Mouse (Mus musculus): Measurements from ENCODE around the gene Cdt1. TPM values are rescaled to one million over a fixed set of nuclear protein-coding genes. Genes with fewer than 3 reads are reported as not detected.
A peak's percentile ranks its signal among the peaks of the same experiment; 100 is the strongest.

Cdt1 gene
- polyA plus RNA-seq, 1 experiment from 2014 or later = 34.8 TPM

DNA sequence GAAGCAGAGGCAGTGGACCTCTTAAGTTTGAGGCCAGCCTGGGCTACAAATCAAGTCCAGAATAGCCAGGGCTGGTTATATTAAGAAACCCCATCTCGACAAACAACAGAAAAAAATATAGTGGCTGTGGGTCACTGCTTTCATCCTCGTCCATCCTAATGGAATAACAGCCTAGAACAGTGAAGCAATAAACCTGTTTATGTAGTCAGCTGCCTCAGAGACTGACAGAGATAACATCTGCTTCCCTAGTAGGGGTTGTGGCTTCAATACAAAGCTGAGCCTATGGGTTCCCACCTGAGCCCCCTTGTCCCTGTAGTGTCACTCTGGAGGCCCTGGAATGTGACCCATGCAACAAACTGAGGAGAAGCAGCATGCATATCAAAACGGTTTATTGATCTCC, 6.4 kb downstream of the Cdt1 start:
- peaks cover 32% of the 10 kb centered on the region for H3K4me1 ChIP-seq (ENCODE audit: control insufficient read depth, insufficient read depth, low read length)
- no peak for ATAC-seq (ENCODE audit: insufficient number of reproducible peaks, insufficient read depth, low FRiP score, low read depth)
- H3K9ac ChIP-seq (replicated peaks; ENCODE audit: low read depth, low read length) = no peak overlapping the region
- WGBS = 35% methylated on average over 3 of the region's 3 CpGs
- H3K27ac ChIP-seq (ENCODE audit: low read length) = peak overlapping the region; percentile 55; the same call in 1 of the 2 replicates
- H3K36me3 ChIP-seq (ENCODE audit: control insufficient read depth, insufficient read depth, low read length) = peaks cover 40% of the 10 kb centered on the region
- H3K4me3 ChIP-seq (ENCODE audit: low read depth, low read length) = no peak overlapping the region
- no peaks in the 10 kb centered on the region for H3K27me3 ChIP-seq (ENCODE audit: control insufficient read depth, insufficient read depth, low read length)
- no peaks in the 10 kb centered on the region for H3K9me3 ChIP-seq (ENCODE audit: control insufficient read depth, low read depth, low read length)
- no peak overlapping the region for H3K4me2 ChIP-seq (replicated peaks; ENCODE audit: low read depth, low read length)

DNA sequence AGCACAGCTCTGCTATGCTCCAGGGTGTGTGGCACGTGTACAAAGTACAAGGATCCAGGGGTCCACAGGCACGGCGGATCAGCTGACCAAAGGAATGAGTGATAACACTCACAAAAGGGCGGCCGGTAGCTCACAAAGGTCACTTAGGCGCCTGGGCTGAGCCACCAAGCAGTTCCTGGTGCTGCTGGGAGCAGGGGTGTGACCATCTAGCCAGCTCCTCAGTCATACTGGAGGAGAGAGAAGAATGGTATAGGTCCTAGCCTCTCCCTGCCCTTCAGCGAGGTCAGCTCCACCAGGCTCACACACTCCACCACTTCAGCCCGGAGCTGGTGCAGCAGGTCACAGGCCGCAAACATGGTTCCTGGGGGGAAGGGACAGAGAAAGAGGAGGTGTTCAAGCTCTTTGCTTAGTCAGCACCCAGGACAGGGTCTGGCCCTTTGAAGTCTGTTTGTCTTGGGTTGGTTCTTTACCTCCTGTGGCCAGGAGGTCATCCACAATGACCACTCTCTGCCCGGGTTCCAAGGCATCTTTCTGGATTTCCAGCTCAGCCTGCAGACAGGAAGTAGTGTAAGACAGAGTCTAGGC, 6.9 kb downstream of the Cdt1 start:
- no peak for ATAC-seq (ENCODE audit: insufficient number of reproducible peaks, insufficient read depth, low FRiP score, low read depth)
- Histone ChIP-seq H3K4me3 (ENCODE audit: low read depth, low read length) (no peak overlapping the region), H3K27me3 (ENCODE audit: control insufficient read depth, insufficient read depth, low read length) (no peaks in the 10 kb centered on the region), H3K27ac (ENCODE audit: low read length) (peak overlapping the region; percentile 55; the same call in 1 of the 2 replicates), H3K9ac (replicated peaks; ENCODE audit: low read depth, low read length) (no peak overlapping the region), H3K36me3 (ENCODE audit: control insufficient read depth, insufficient read depth, low read length) (peaks cover 39% of the 10 kb centered on the region), H3K9me3 (ENCODE audit: control insufficient read depth, low read depth, low read length) (no peaks in the 10 kb centered on the region), H3K4me1 (ENCODE audit: control insufficient read depth, insufficient read depth, low read length) (peaks cover 32% of the 10 kb centered on the region), H3K4me2 (replicated peaks; ENCODE audit: low read depth, low read length) (peak overlapping the region; percentile 88)
- 19% methylated on average over 10 of the region's 10 CpGs for WGBS

DNA sequence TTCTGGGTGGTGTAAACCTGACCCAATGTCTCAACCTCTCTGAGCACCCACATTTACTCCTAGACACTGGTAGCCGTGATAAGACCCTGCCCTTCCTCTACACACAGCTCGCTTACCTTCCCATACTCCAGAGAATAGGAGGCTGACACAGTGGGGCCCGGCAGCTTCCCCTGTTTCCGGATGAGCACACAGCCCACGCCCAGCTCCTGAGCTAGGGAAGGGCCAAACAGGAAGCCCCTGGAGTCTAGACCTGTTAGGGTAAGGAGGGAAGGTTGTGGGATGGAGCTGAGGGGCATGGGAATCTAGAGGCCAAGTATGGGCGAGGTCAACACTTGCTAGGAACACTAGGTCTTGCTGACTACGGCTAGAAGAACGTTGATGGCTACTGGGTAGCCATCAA, 7.5 kb downstream of the Cdt1 start:
- no peaks in the 10 kb centered on the region for H3K9me3 ChIP-seq (ENCODE audit: control insufficient read depth, low read depth, low read length)
- 0 out of 2 replicates have a peak overlapping the region, but pooled peaks have one; percentile 83 for H3K9ac ChIP-seq (replicated peaks; ENCODE audit: low read depth, low read length)
- peak overlapping the region; percentile 88 for H3K4me2 ChIP-seq (replicated peaks; ENCODE audit: low read depth, low read length)
- H3K36me3 ChIP-seq (ENCODE audit: control insufficient read depth, insufficient read depth, low read length) = peaks cover 33% of the 10 kb centered on the region
- H3K27me3 ChIP-seq (ENCODE audit: control insufficient read depth, insufficient read depth, low read length) = no peaks in the 10 kb centered on the region
- no peak overlapping the region; the same call in 1 of the 2 replicates for H3K27ac ChIP-seq (ENCODE audit: low read length)
- WGBS = 55% methylated on average over 8 of the region's 8 CpGs
- ATAC-seq (ENCODE audit: insufficient number of reproducible peaks, insufficient read depth, low FRiP score, low read depth) = no peak
- H3K4me3 ChIP-seq (ENCODE audit: low read depth, low read length) = peak overlapping the region; percentile 74
- peaks cover 32% of the 10 kb centered on the region for H3K4me1 ChIP-seq (ENCODE audit: control insufficient read depth, insufficient read depth, low read length)

DNA sequence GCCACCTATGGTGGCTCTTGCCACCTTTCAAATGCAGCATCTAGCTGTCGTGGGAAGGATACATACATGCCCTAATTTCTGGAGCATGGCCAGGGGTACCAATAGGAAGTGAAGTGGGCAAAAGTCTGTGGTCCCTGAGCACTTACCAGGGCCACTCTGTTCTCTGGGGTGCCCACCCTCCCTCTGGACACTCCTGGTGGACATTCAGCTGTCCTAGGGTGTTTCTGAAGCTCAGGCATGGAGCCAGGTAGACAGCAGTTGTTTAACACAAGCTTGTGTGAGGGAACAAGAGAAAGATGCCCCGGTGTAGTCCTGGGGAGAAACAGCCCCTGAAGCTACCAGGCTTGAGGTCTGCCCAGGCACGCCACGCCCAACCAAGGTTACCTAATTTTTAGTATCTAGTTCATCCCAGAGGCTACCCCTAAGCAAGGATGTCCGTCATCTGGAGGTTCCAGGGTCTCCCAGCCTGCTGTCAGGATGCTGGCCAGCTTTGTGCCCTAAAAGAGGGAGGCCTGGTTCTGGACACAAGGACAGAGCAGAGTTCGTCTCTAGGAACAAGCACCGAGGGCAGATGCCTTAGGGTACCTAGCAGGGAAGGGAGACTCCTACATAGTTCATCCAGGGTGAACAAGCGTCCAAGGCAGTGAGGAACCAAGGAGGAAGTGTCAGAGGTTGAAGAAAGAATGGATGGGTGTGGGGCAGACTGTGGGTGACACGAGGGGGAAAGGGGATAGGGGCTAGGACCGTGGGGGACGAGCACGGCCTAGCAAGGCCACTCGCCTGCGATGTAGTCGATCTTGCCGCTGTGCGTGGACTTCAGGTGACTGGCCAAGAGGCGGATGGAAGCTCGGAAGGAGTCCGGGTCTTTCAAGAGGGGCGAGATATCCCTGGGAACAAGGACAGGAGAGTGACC, 8.2 kb downstream of the Cdt1 start:
- ATAC-seq (ENCODE audit: insufficient number of reproducible peaks, insufficient read depth, low FRiP score, low read depth) = no peak
- Histone ChIP-seq H3K4me1 (ENCODE audit: control insufficient read depth, insufficient read depth, low read length) (peaks cover 33% of the 10 kb centered on the region), H3K9me3 (ENCODE audit: control insufficient read depth, low read depth, low read length) (no peaks in the 10 kb centered on the region), H3K9ac (replicated peaks; ENCODE audit: low read depth, low read length) (peak overlapping the region; percentile 83), H3K27ac (ENCODE audit: low read length) (peak overlapping the region; percentile 77), H3K27me3 (ENCODE audit: control insufficient read depth, insufficient read depth, low read length) (no peaks in the 10 kb centered on the region), H3K4me3 (ENCODE audit: low read depth, low read length) (peak overlapping the region; percentile 74), H3K36me3 (ENCODE audit: control insufficient read depth, insufficient read depth, low read length) (peaks cover 26% of the 10 kb centered on the region), H3K4me2 (replicated peaks; ENCODE audit: low read depth, low read length) (peak overlapping the region; percentile 88)
- 13% methylated on average over 21 of the region's 21 CpGs for WGBS

DNA sequence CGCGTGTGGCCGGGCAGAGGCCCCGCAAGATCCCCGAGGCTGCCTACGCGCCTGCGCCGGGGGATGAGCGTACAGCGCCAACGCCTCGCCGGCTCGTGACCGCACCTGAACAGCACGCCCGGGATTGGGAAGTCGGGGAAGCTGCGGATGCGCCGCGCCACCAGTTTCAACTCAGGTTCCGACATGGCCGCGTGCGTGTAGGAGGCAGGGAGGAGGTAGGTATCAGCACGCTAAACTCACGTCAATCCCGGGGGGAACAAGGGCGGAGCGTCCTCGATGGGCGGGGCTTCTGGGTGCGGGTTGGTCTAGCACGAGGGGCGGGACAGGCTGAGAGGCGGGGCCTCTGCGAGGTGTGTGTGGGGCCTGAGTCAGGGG, 8.8 kb downstream of the Cdt1 start, which contains the start of gene Aprt:
TSS of gene Aprt (minus strand) at position 262 of the 375 bp plus-strand sequence.
- WGBS = under 1% methylated on average over 39 of the region's 39 CpGs

DNA sequence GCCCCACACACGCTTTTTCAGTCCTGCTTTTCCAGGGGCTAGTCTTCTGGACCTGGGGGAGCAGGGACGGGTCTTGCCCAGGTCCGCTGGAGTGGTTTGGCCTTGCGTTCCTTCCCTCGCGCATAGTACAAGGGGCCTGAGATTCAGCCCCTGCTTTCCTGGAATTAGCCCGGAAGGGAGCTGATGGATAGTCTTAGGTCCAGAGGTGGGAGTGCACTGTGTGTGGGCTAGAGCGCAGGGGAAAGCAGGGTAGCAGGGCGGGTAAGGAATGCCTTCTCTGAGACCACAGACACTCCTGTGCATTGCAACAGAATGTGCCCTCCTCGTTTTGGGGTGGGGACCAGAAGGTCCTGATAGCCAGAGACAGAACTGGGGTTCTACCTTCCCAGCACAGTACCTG, 9.3 kb downstream of the Cdt1 start:
- Histone ChIP-seq H3K4me1 (ENCODE audit: control insufficient read depth, insufficient read depth, low read length) (peaks cover 36% of the 10 kb centered on the region), H3K9ac (replicated peaks; ENCODE audit: low read depth, low read length) (no peak overlapping the region; the same call in 1 of the 2 replicates), H3K27me3 (ENCODE audit: control insufficient read depth, insufficient read depth, low read length) (no peaks in the 10 kb centered on the region), H3K36me3 (ENCODE audit: control insufficient read depth, insufficient read depth, low read length) (peaks cover 15% of the 10 kb centered on the region), H3K4me2 (replicated peaks; ENCODE audit: low read depth, low read length) (peak overlapping the region; percentile 88), H3K4me3 (ENCODE audit: low read depth, low read length) (peak overlapping the region; percentile 74), H3K27ac (ENCODE audit: low read length) (peak overlapping the region; percentile 74; the same call in 1 of the 2 replicates), H3K9me3 (ENCODE audit: control insufficient read depth, low read depth, low read length) (no peaks in the 10 kb centered on the region)
- 17% methylated on average over 10 of the region's 10 CpGs for WGBS
- peak; percentile 14; the same call in 1 of the 2 replicates for ATAC-seq (ENCODE audit: insufficient number of reproducible peaks, insufficient read depth, low FRiP score, low read depth)

More for the DNA sequence above, 8.8 kb downstream of the Cdt1 start, which contains the start of gene Aprt:
- Histone ChIP-seq H3K36me3 (ENCODE audit: control insufficient read depth, insufficient read depth, low read length) (peaks cover 20% of the 10 kb centered on the region), H3K9ac (replicated peaks; ENCODE audit: low read depth, low read length) (peak within 1 kb of the TSS; percentile 83), H3K4me1 (ENCODE audit: control insufficient read depth, insufficient read depth, low read length) (peaks cover 36% of the 10 kb centered on the region), H3K4me2 (replicated peaks; ENCODE audit: low read depth, low read length) (peak within 1 kb of the TSS; percentile 88), H3K4me3 (ENCODE audit: low read depth, low read length) (peak within 1 kb of the TSS; percentile 74), H3K27ac (ENCODE audit: low read length) (peak within 1 kb of the TSS; percentile 77), H3K9me3 (ENCODE audit: control insufficient read depth, low read depth, low read length) (no peaks in the 10 kb centered on the region), H3K27me3 (ENCODE audit: control insufficient read depth, insufficient read depth, low read length) (no peaks in the 10 kb centered on the region)
- peak; percentile 89 for ATAC-seq (ENCODE audit: insufficient number of reproducible peaks, insufficient read depth, low FRiP score, low read depth)

DNA sequence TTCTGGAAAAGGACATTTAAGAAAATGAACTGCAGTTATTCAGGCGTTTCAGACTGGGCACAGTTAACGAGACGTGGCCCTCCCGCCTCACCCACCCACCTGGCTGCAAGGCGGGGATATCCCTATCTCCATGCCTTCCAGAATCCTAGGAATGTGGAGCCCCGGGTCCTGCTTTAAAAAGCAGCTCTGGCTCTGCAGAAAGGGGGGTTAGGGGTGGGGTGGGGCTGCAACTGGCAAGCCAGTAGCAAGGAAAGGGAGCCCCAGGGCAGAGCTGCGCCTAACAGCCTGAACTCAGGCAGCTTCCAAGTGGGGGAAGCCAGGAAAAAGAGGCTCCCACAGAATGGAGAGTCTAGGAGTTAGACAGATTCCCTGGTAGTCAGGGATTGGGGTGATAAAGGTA, 11.4 kb downstream of the Cdt1 start:
- peaks cover 36% of the 10 kb centered on the region for H3K4me1 ChIP-seq (ENCODE audit: control insufficient read depth, insufficient read depth, low read length)
- no peak overlapping the region for H3K4me3 ChIP-seq (ENCODE audit: low read depth, low read length)
- H3K27me3 ChIP-seq (ENCODE audit: control insufficient read depth, insufficient read depth, low read length) = no peaks in the 10 kb centered on the region
- no peak overlapping the region for H3K9ac ChIP-seq (replicated peaks; ENCODE audit: low read depth, low read length)
- ATAC-seq (ENCODE audit: insufficient number of reproducible peaks, insufficient read depth, low FRiP score, low read depth) = no peak; the same call in 1 of the 2 replicates
- WGBS = 27% methylated on average over 7 of the region's 7 CpGs
- no peaks in the 10 kb centered on the region for H3K9me3 ChIP-seq (ENCODE audit: control insufficient read depth, low read depth, low read length)
- no peak overlapping the region for H3K4me2 ChIP-seq (replicated peaks; ENCODE audit: low read depth, low read length)
- no peak overlapping the region for H3K27ac ChIP-seq (ENCODE audit: low read length)
- H3K36me3 ChIP-seq (ENCODE audit: control insufficient read depth, insufficient read depth, low read length) = peaks cover 5% of the 10 kb centered on the region; the same call in 1 of the 2 replicates

DNA sequence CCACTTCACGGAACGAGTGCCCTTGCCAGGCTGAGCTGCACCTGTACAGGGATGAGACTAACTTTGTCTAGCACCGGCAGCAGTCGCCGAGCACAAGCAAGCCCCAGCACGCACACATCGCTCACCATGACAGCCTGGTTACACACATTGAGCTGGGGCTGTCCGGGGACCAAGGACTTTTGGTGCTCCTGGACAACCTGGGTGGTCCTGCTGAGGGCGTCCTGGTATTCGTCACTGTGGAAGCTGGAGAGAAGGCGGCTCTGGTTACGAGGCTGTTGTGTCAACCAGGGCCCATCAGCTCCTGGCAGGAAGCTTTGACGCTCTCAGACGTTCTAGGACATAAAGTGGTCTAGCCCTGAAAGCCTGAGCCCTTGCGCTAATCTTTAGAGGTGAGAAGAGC, 13.1 kb downstream of the Cdt1 start:
- no peak overlapping the region for H3K27ac ChIP-seq (ENCODE audit: low read length)
- no peaks in the 10 kb centered on the region for H3K27me3 ChIP-seq (ENCODE audit: control insufficient read depth, insufficient read depth, low read length)
- WGBS = 23% methylated on average over 13 of the region's 15 CpGs
- no peak overlapping the region for H3K4me3 ChIP-seq (ENCODE audit: low read depth, low read length)
- no peak for ATAC-seq (ENCODE audit: insufficient number of reproducible peaks, insufficient read depth, low FRiP score, low read depth)
- H3K4me2 ChIP-seq (replicated peaks; ENCODE audit: low read depth, low read length) = no peak overlapping the region
- no peak overlapping the region for H3K9ac ChIP-seq (replicated peaks; ENCODE audit: low read depth, low read length)
- H3K4me1 ChIP-seq (ENCODE audit: control insufficient read depth, insufficient read depth, low read length) = peaks cover 22% of the 10 kb centered on the region
- H3K9me3 ChIP-seq (ENCODE audit: control insufficient read depth, low read depth, low read length) = no peaks in the 10 kb centered on the region
- no peaks in the 10 kb centered on the region for H3K36me3 ChIP-seq (ENCODE audit: control insufficient read depth, insufficient read depth, low read length)

Measured in stomach, embryonic 14.5 days (tissue).